Mouse (Mus musculus): ENCODE data around the gene Eva1c. TPM values are rescaled to one million over a fixed set of nuclear protein-coding genes. Genes with fewer than 3 reads are reported as not detected.

Eva1c gene
- polyA plus RNA-seq, 1 experiment from 2014 or later = 0.70 TPM

GRCm38 (mm10) chr16:90850881-90851280 is 24.4 kb downstream of the Eva1c start:
- H3K27ac ChIP-seq = no peak overlapping the region
- no peaks in the 10 kb centered on the region for H3K9me3 ChIP-seq
- no peak overlapping the region for H3K9ac ChIP-seq
- no peak for ATAC-seq
- H3K36me3 ChIP-seq = no peaks in the 10 kb centered on the region
- no peaks in the 10 kb centered on the region for H3K27me3 ChIP-seq (replicated peaks)
- H3K4me3 ChIP-seq (replicated peaks) = no peak overlapping the region
- no peaks in the 10 kb centered on the region for H3K4me1 ChIP-seq (replicated peaks)
- H3K4me2 ChIP-seq (replicated peaks) = no peak overlapping the region
- WGBS = 65% methylated on average over 7 of the region's 7 CpGs

DNA sequence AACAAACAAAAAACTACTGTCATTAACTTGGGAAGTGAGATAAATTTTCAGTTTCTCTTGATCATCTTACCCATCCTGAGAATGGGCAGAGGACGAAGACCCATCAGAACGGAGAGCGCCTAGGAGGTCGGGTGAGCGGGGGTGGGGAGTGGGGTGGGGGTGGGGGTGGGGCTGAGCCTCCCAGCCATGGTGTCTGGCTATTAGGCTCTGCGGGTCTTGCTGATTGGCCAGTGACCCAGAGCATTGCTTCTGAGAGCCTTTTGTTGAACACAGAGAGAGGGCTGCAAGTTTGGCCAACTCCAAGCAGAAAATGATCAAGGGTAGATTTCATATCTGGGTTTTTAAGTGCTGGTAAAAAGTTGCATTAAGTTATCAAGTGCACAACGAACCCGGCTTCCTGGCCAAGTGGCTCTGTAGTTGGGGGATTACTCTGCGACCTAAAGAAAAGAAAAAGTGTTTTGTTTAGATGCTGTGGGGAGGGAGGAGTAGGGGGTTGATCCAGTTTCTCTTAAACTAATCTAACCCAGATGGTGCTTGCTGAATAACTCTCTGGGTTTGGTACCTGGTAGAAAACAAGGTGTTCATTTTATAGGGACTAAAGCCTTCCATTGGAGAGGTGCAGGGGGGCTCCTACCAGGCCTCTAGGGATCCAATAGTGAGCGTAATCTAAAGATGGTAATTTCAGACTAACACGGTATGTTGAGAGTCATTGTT is 25.3 kb downstream of the Eva1c start:
- Histone ChIP-seq H3K27ac (no peak overlapping the region), H3K4me2 (replicated peaks) (no peak overlapping the region), H3K36me3 (no peaks in the 10 kb centered on the region), H3K9ac (no peak overlapping the region), H3K27me3 (replicated peaks) (no peaks in the 10 kb centered on the region), H3K9me3 (no peaks in the 10 kb centered on the region), H3K4me1 (replicated peaks) (no peaks in the 10 kb centered on the region), H3K4me3 (replicated peaks) (no peak overlapping the region)
- ATAC-seq = no peak
- 71% methylated on average over 11 of the region's 11 CpGs for WGBS

- Histone ChIP-seq H3K4me2 (replicated peaks) (no peak overlapping the region), H3K4me1 (replicated peaks) (no peaks in the 10 kb centered on the region), H3K27ac (no peak overlapping the region), H3K9me3 (no peaks in the 10 kb centered on the region), H3K4me3 (replicated peaks) (no peak overlapping the region), H3K27me3 (replicated peaks) (no peaks in the 10 kb centered on the region), H3K36me3 (no peaks in the 10 kb centered on the region), H3K9ac (no peak overlapping the region)
- no peak for ATAC-seq
- WGBS = 84% methylated on average over 6 of the region's 6 CpGs
Observed at GRCm38 (mm10) chr16:90856552-90857200, 30.2 kb downstream of the Eva1c start.

GRCm38 (mm10) chr16:90858206-90858605 is 31.7 kb downstream of the Eva1c start:
- Histone ChIP-seq H3K9ac (no peak overlapping the region), H3K27me3 (replicated peaks) (no peaks in the 10 kb centered on the region), H3K4me2 (replicated peaks) (no peak overlapping the region), H3K27ac (no peak overlapping the region), H3K4me3 (replicated peaks) (no peak overlapping the region), H3K36me3 (no peaks in the 10 kb centered on the region), H3K9me3 (no peaks in the 10 kb centered on the region), H3K4me1 (replicated peaks) (no peaks in the 10 kb centered on the region)
- 70% methylated on average over 4 of the region's 4 CpGs for WGBS
- ATAC-seq = no peak

DNA sequence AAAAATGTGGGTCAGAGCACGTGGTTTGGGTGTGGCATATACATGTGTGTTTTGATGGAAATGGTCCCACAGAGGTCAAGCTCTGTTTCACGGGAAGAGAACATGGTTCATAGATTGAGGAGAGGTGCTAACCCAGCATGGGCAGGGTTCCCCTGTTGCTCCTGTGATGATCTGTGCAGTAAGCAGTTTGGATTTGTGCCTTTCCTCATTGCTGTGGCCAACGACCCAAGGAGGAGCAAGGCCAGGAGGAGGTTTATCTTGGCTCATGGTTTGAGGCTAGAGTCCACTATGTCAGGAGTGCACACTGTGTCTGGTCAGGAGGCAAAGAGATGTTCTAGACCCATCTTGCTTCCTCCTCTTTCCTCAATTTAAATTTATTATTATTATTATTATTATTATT is 36.5 kb downstream of the Eva1c start:
- 71% methylated on average over 3 of the region's 3 CpGs for WGBS
- H3K27me3 ChIP-seq (replicated peaks) = no peaks in the 10 kb centered on the region
- no peaks in the 10 kb centered on the region for H3K9me3 ChIP-seq
- no peaks in the 10 kb centered on the region for H3K36me3 ChIP-seq
- no peak for ATAC-seq
- H3K4me1 ChIP-seq (replicated peaks) = no peaks in the 10 kb centered on the region
- no peak overlapping the region for H3K4me3 ChIP-seq (replicated peaks)
- H3K4me2 ChIP-seq (replicated peaks) = no peak overlapping the region
- H3K27ac ChIP-seq = no peak overlapping the region
- no peak overlapping the region for H3K9ac ChIP-seq

DNA sequence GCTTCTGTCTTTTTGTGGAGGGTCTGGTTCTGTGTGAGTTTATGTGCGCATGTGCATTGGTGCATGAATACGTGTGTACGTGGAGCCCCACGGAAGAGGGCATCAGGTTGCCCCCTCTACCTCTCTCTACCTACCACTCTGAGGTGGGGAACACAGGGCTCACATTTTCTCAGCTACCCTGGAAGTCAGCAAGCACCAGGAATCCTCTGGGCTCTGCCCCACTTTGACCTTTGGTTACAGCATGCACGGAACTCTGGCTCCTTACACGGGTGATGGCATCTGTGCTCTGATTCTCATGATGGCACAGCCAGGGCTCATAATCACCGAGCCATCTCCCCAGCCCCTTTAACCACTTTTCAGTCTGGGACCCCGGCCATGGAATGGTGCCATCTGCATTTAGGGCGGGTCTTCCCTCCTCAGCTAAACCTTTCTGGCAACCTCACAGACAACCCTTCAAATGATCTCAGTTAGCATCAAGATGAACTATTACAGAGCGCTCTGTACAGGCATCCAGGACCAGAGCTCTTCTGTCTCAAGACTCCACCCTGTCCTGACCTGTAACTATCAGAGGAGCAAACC is 37.0 kb downstream of the Eva1c start:
- 76% methylated on average over 10 of the region's 10 CpGs for WGBS

DNA sequence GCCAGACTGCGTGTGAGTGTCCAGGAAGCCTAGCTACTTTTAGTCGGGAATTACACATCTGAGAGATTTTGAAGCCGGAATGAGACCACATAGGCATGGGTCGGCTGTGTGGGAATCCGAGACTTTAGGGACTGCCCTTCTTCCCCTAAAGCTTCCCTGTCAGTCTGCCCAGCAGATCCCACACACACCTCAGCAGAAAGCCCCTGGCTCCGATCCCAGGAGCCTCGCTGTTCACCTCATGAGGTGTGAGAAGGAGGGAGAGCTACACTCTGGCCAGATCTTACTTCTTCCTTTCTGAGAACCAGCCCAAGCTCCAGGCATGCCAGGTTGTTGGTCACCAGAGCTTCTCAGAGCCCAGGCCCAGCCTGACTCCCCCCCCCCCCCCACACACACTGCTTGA is 38.2 kb downstream of the Eva1c start:
- WGBS = 58% methylated on average over 7 of the region's 7 CpGs
- Histone ChIP-seq H3K9me3 (no peaks in the 10 kb centered on the region), H3K27me3 (replicated peaks) (no peaks in the 10 kb centered on the region), H3K4me1 (replicated peaks) (no peaks in the 10 kb centered on the region), H3K27ac (no peak overlapping the region), H3K4me3 (replicated peaks) (no peak overlapping the region), H3K36me3 (no peaks in the 10 kb centered on the region), H3K4me2 (replicated peaks) (no peak overlapping the region), H3K9ac (no peak overlapping the region)
- no peak for ATAC-seq

More for the DNA sequence above, 37.0 kb downstream of the Eva1c start:
- no peak overlapping the region for H3K4me2 ChIP-seq (replicated peaks)
- H3K9me3 ChIP-seq = no peaks in the 10 kb centered on the region
- no peaks in the 10 kb centered on the region for H3K36me3 ChIP-seq
- no peaks in the 10 kb centered on the region for H3K4me1 ChIP-seq (replicated peaks)
- no peak for ATAC-seq
- no peak overlapping the region for H3K4me3 ChIP-seq (replicated peaks)
- no peak overlapping the region for H3K27ac ChIP-seq
- H3K9ac ChIP-seq = no peak overlapping the region
- H3K27me3 ChIP-seq (replicated peaks) = no peaks in the 10 kb centered on the region

GRCm38 (mm10) chr16:90865652-90866051 is 39.1 kb downstream of the Eva1c start:
- no peaks in the 10 kb centered on the region for H3K27me3 ChIP-seq (replicated peaks)
- no peak overlapping the region for H3K27ac ChIP-seq
- no peaks in the 10 kb centered on the region for H3K9me3 ChIP-seq
- no peak for ATAC-seq
- H3K4me1 ChIP-seq (replicated peaks) = no peaks in the 10 kb centered on the region
- H3K9ac ChIP-seq = no peak overlapping the region
- H3K4me2 ChIP-seq (replicated peaks) = no peak overlapping the region
- H3K36me3 ChIP-seq = no peaks in the 10 kb centered on the region
- H3K4me3 ChIP-seq (replicated peaks) = no peak overlapping the region
- 61% methylated on average over 9 of the region's 9 CpGs for WGBS

GRCm38 (mm10) chr16:90868129-90868528 is 41.6 kb downstream of the Eva1c start:
- H3K9me3 ChIP-seq = no peaks in the 10 kb centered on the region
- no peak overlapping the region for H3K27ac ChIP-seq
- H3K36me3 ChIP-seq = no peaks in the 10 kb centered on the region
- no peak for ATAC-seq
- no peak overlapping the region for H3K4me2 ChIP-seq (replicated peaks)
- no peaks in the 10 kb centered on the region for H3K4me1 ChIP-seq (replicated peaks)
- H3K9ac ChIP-seq = no peak overlapping the region
- no peak overlapping the region for H3K4me3 ChIP-seq (replicated peaks)
- H3K27me3 ChIP-seq (replicated peaks) = no peaks in the 10 kb centered on the region
- 36% methylated on average over 7 of the region's 7 CpGs for WGBS

DNA sequence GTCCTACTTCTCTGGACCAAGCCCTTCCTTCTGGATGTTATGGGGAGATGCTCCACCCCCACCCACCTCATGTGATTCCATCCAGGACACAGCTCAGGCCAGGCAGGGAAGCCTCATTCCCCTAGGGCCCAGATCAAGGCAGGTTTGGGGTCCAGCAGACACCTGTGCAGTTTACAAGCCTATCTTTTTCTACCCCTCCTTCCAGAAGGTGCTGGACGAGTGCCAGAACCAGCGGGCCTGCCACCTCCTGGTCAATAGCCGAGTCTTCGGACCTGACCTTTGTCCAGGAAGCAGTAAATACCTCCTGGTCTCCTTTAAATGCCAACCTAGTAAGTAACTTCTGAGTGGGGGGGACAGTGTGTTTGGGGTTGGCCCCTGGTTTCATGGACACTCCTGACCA is 42.8 kb downstream of the Eva1c start:
- 43% methylated on average over 4 of the region's 4 CpGs for WGBS
- peak; percentile 65 for ATAC-seq
- H3K4me2 ChIP-seq (replicated peaks) = no peak overlapping the region
- H3K27me3 ChIP-seq (replicated peaks) = no peaks in the 10 kb centered on the region
- H3K9ac ChIP-seq = no peak overlapping the region
- H3K36me3 ChIP-seq = no peaks in the 10 kb centered on the region
- no peaks in the 10 kb centered on the region for H3K4me1 ChIP-seq (replicated peaks)
- no peak overlapping the region for H3K27ac ChIP-seq
- H3K4me3 ChIP-seq (replicated peaks) = no peak overlapping the region
- H3K9me3 ChIP-seq = no peaks in the 10 kb centered on the region

- H3K36me3 ChIP-seq = no peaks in the 10 kb centered on the region
- H3K9me3 ChIP-seq = no peaks in the 10 kb centered on the region
- ATAC-seq = no peak
- no peaks in the 10 kb centered on the region for H3K4me1 ChIP-seq (replicated peaks)
- no peaks in the 10 kb centered on the region for H3K27me3 ChIP-seq (replicated peaks)
- no peak overlapping the region for H3K4me2 ChIP-seq (replicated peaks)
- H3K4me3 ChIP-seq (replicated peaks) = no peak overlapping the region
- no peak overlapping the region for H3K27ac ChIP-seq
- H3K9ac ChIP-seq = no peak overlapping the region
- 63% methylated on average over 8 of the region's 8 CpGs for WGBS
Observed at GRCm38 (mm10) chr16:90872936-90873335, 46.4 kb downstream of the Eva1c start.

- Histone ChIP-seq H3K4me2 (replicated peaks) (no peak overlapping the region), H3K27me3 (replicated peaks) (no peaks in the 10 kb centered on the region), H3K4me3 (replicated peaks) (no peak overlapping the region), H3K4me1 (replicated peaks) (no peaks in the 10 kb centered on the region), H3K9ac (no peak overlapping the region), H3K27ac (no peak overlapping the region), H3K9me3 (no peaks in the 10 kb centered on the region), H3K36me3 (no peaks in the 10 kb centered on the region)
- WGBS = 75% methylated on average over 5 of the region's 5 CpGs
- ATAC-seq = no peak
Observed at GRCm38 (mm10) chr16:90874536-90874935, 48.0 kb downstream of the Eva1c start.

All from intestine, embryonic 15.5 days (tissue).